Mouse (Mus musculus) testis, adult 2 months (tissue): ENCODE measurements around the gene H2al1i.

Experiments used
- CTCF ChIP-seq: fragments of 200-500 bp; IDR thresholded peaks from 2 replicates; pipeline ENCODE4 v1.5.1; 2012; ENCODE audit warnings: low read depth, mild to moderate bottlenecking, inconsistent platforms, low read length, moderate library complexity; ENCODE audit not compliant: control insufficient read depth, insufficient read depth, insufficient replicate concordance
- POLR2A ChIP-seq: fragments of 200-500 bp; IDR thresholded peaks from 2 replicates; pipeline ENCODE4 v1.6.1; 2012; ENCODE audit warnings: low read depth, mild to moderate bottlenecking, inconsistent platforms, low read length, moderate library complexity; ENCODE audit not compliant: control insufficient read depth

- TF ChIP-seq POLR2A (no peak), CTCF (no peak)
These were observed 22.3 kb downstream of the H2al1i start for GRCm38 (mm10) chrX:11346756-11347155.
